Mouse (Mus musculus) forebrain, embryonic 15.5 days (tissue): ENCODE data around the gene Metrn. TPM values are rescaled to one million over a fixed set of nuclear protein-coding genes. Genes with fewer than 3 reads are reported as not detected.

Experiments
- ATAC-seq: fragments of 200-750 bp; cut with Nextera tagmentation; replicated peaks from 2 replicates; pipeline ENCODE4 v1.8.0; 2017; ENCODE audit warnings: mild to moderate bottlenecking, moderate TSS enrichment, moderate library complexity
- H3K27ac ChIP-seq: fragments of 300-500 bp; sonication (generic); replicated peaks from 2 replicates; pipeline ENCODE4 v1.5.1; 2015; ENCODE audit warnings: mild to moderate bottlenecking, inconsistent platforms
- H3K27me3 ChIP-seq: fragments of 300-500 bp; sonication (generic); 2 replicates; pipeline ENCODE4 v1.6.1; 2015; ENCODE audit warnings: inconsistent platforms
- H3K36me3 ChIP-seq: fragments of 300-500 bp; sonication (generic); 2 replicates; pipeline ENCODE4 v1.6.1; 2015; ENCODE audit warnings: mild to moderate bottlenecking, inconsistent platforms
- H3K4me1 ChIP-seq: fragments of 300-500 bp; sonication (generic); 2 replicates; pipeline ENCODE4 v1.6.1; 2015; ENCODE audit warnings: inconsistent platforms
- H3K4me2 ChIP-seq: fragments of 300-500 bp; sonication (generic); replicated peaks from 2 replicates; pipeline ENCODE4 v1.6.1; 2015; ENCODE audit warnings: mild to moderate bottlenecking, inconsistent platforms
- H3K4me3 ChIP-seq: fragments of 300-500 bp; sonication (generic); 2 replicates; pipeline ENCODE4 v1.5.1; 2015; ENCODE audit warnings: mild to moderate bottlenecking, inconsistent platforms
- H3K9ac ChIP-seq: fragments of 300-500 bp; sonication (generic); replicated peaks from 2 replicates; pipeline ENCODE4 v1.6.1; 2015; ENCODE audit warnings: mild to moderate bottlenecking, inconsistent platforms
- H3K9me3 ChIP-seq: fragments of 300-500 bp; sonication (generic); 2 replicates; pipeline ENCODE4 v1.6.1; 2016; ENCODE audit warnings: inconsistent platforms
- WGBS: fragments of 180-500 bp; shearing (Covaris S2); methylation state at CpG from one replicate; pipeline ENCODE4 v1.1.7; 2015; ENCODE audit warnings: mixed read lengths; 5-methylcytosine and 5-hydroxymethylcytosine counted together
- microRNA-seq: library from miRNA; unstranded; fragments of <30 nt; microRNA quantifications from one replicate; pipeline ENCODE4, GENCODE M21; 2016
- polyA plus RNA-seq: library from polyadenylated mRNA; unstranded; fragments of >200 nt; fragmentation: Nextera tagmentation; extraction: Ambion mirVana; gene quantifications from 2 replicates; pipeline ENCODE4 v1.2.1, GENCODE M21; 2015

The Metrn gene
- polyA plus RNA-seq, 1 experiment from 2014 or later: 37.3 TPM

GRCm38 (mm10) chr17:25755627-25756377 lies 41.1 kb downstream of the Metrn start:
- no peaks in the 10 kb centered on the region for H3K27me3 ChIP-seq
- no peak for ATAC-seq
- 59% methylated on average over 4 of the region's 4 CpGs for WGBS
- H3K9ac ChIP-seq: no peak overlapping the region
- H3K9me3 ChIP-seq: no peaks in the 10 kb centered on the region
- no peak overlapping the region for H3K27ac ChIP-seq
- no peak overlapping the region for H3K4me2 ChIP-seq
- H3K4me1 ChIP-seq: peaks cover 6% of the 10 kb centered on the region; the same call in 1 of the 2 replicates
- H3K36me3 ChIP-seq: no peaks in the 10 kb centered on the region
- no peak overlapping the region for H3K4me3 ChIP-seq

- no peaks in the 10 kb centered on the region for H3K36me3 ChIP-seq
- no peak overlapping the region for H3K9ac ChIP-seq
- no peak overlapping the region for H3K4me2 ChIP-seq
- H3K27me3 ChIP-seq: no peaks in the 10 kb centered on the region
- 77% methylated on average over 4 of the region's 4 CpGs for WGBS
- no peak overlapping the region for H3K27ac ChIP-seq
- H3K9me3 ChIP-seq: no peaks in the 10 kb centered on the region
- H3K4me1 ChIP-seq: peaks cover 6% of the 10 kb centered on the region; the same call in 1 of the 2 replicates
- no peak for ATAC-seq
- H3K4me3 ChIP-seq: no peak overlapping the region
Observed at GRCm38 (mm10) chr17:25755086-25755485, 41.9 kb downstream of the Metrn start.

- no peak within 1 kb of the TSS for H3K27ac ChIP-seq
- WGBS: 79% methylated on average over 9 of the region's 9 CpGs
- H3K36me3 ChIP-seq: no peaks in the 10 kb centered on the region
- H3K4me2 ChIP-seq: no peak within 1 kb of the TSS
- no peak within 1 kb of the TSS for H3K9ac ChIP-seq
- no peaks in the 10 kb centered on the region for H3K27me3 ChIP-seq
- ATAC-seq: no peak
- H3K4me1 ChIP-seq: peaks cover 6% of the 10 kb centered on the region; the same call in 1 of the 2 replicates
- H3K4me3 ChIP-seq: no peak within 1 kb of the TSS
- H3K9me3 ChIP-seq: no peaks in the 10 kb centered on the region
Observed at GRCm38 (mm10) chr17:25754241-25754640, 42.7 kb downstream of the Metrn start, which contains the start of gene Msln. Gene Msln, minus strand, starts transcription at chr17:25754378.

- H3K27me3 ChIP-seq: no peaks in the 10 kb centered on the region
- 37% methylated on average over 5 of the region's 5 CpGs for WGBS
Observed at GRCm38 (mm10) chr17:25751446-25751845, 45.5 kb downstream of the Metrn start.

GRCm38 (mm10) chr17:25749314-25749713 lies 47.6 kb downstream of the Metrn start:
- no peak overlapping the region for H3K27ac ChIP-seq
- H3K4me2 ChIP-seq: no peak overlapping the region
- no peaks in the 10 kb centered on the region for H3K9me3 ChIP-seq
- H3K4me3 ChIP-seq: no peak overlapping the region
- WGBS: 86% methylated on average over 6 of the region's 6 CpGs
- H3K9ac ChIP-seq: no peak overlapping the region
- H3K27me3 ChIP-seq: no peaks in the 10 kb centered on the region
- ATAC-seq: no peak
- H3K36me3 ChIP-seq: no peaks in the 10 kb centered on the region
- H3K4me1 ChIP-seq: peaks cover 6% of the 10 kb centered on the region; the same call in 1 of the 2 replicates

More at GRCm38 (mm10) chr17:25751446-25751845, 45.5 kb downstream of the Metrn start:
- peaks cover 6% of the 10 kb centered on the region; the same call in 1 of the 2 replicates for H3K4me1 ChIP-seq
- no peak overlapping the region for H3K4me3 ChIP-seq
- no peak overlapping the region for H3K27ac ChIP-seq
- no peaks in the 10 kb centered on the region for H3K9me3 ChIP-seq
- H3K4me2 ChIP-seq: no peak overlapping the region
- no peak for ATAC-seq
- H3K36me3 ChIP-seq: no peaks in the 10 kb centered on the region
- H3K9ac ChIP-seq: no peak overlapping the region

GRCm38 (mm10) chr17:25748238-25748637 lies 48.7 kb downstream of the Metrn start:
- no peak overlapping the region for H3K4me2 ChIP-seq
- no peak overlapping the region for H3K4me3 ChIP-seq
- peaks cover 6% of the 10 kb centered on the region; the same call in 1 of the 2 replicates for H3K4me1 ChIP-seq
- no peaks in the 10 kb centered on the region for H3K36me3 ChIP-seq
- no peak overlapping the region for H3K9ac ChIP-seq
- ATAC-seq: no peak
- 94% methylated on average over 4 of the region's 4 CpGs for WGBS
- no peaks in the 10 kb centered on the region for H3K27me3 ChIP-seq
- H3K9me3 ChIP-seq: no peaks in the 10 kb centered on the region
- no peak overlapping the region for H3K27ac ChIP-seq

GRCm38 (mm10) chr17:25744311-25744710 lies 52.6 kb downstream of the Metrn start:
- H3K36me3 ChIP-seq: no peaks in the 10 kb centered on the region
- 78% methylated on average over 9 of the region's 10 CpGs for WGBS
- H3K9ac ChIP-seq: no peak overlapping the region
- H3K4me3 ChIP-seq: no peak overlapping the region
- no peaks in the 10 kb centered on the region for H3K4me1 ChIP-seq
- no peaks in the 10 kb centered on the region for H3K27me3 ChIP-seq
- no peak overlapping the region for H3K4me2 ChIP-seq
- no peak for ATAC-seq
- no peaks in the 10 kb centered on the region for H3K9me3 ChIP-seq
- no peak overlapping the region for H3K27ac ChIP-seq

- H3K4me2 ChIP-seq: no peak overlapping the region
- no peaks in the 10 kb centered on the region for H3K4me1 ChIP-seq
- no peak for ATAC-seq
- H3K9ac ChIP-seq: no peak overlapping the region
- WGBS: 92% methylated on average over 9 of the region's 9 CpGs
- no peak overlapping the region for H3K4me3 ChIP-seq
- no peaks in the 10 kb centered on the region for H3K36me3 ChIP-seq
- no peaks in the 10 kb centered on the region for H3K9me3 ChIP-seq
- H3K27ac ChIP-seq: no peak overlapping the region
- no peaks in the 10 kb centered on the region for H3K27me3 ChIP-seq
Observed at GRCm38 (mm10) chr17:25743831-25744230, 53.1 kb downstream of the Metrn start.

Small RNA genes lying within 50 kb of the gene (microRNA-seq; reads per million reads assigned to microRNA genes)
- gene Gm25083 (not detected), gene Mir3082 (not detected), gene Mir6966 (not detected)

Other genes with a start within 250 kb of the Metrn start
- 24.0 and 26.9 TPM in 2 replicates for gene Sox8, start 226.4 kb downstream of the Metrn start, polyA plus RNA-seq
- gene Lmf1, start 218.1 kb downstream of the Metrn start, polyA plus RNA-seq: 17.0 and 18.1 TPM in 2 replicates
- 1.6 and 1.7 TPM in 2 replicates for gene Gng13, start 80.0 kb downstream of the Metrn start, polyA plus RNA-seq
- 14.5 and 14.8 TPM in 2 replicates for gene Chtf18, start 69.7 kb downstream of the Metrn start, polyA plus RNA-seq
- gene Rpusd1, start 69.5 kb downstream of the Metrn start, polyA plus RNA-seq: 24.2 and 26.3 TPM in 2 replicates
- gene Mslnl, start 61.1 kb downstream of the Metrn start, polyA plus RNA-seq: not detected in 2 replicates
- gene Msln, start 42.8 kb downstream of the Metrn start, polyA plus RNA-seq: 0.31 and 0.72 TPM in 2 replicates
- 30.9 and 31.2 TPM in 2 replicates for gene Narfl, start 23.4 kb downstream of the Metrn start, polyA plus RNA-seq
- gene Haghl, start 11.5 kb downstream of the Metrn start, polyA plus RNA-seq: 115 and 121 TPM in 2 replicates
- gene Ccdc78, start 10.6 kb downstream of the Metrn start, polyA plus RNA-seq: 0.17 and 0.26 TPM in 2 replicates
- 71.4 and 84.2 TPM in 2 replicates for gene Fam173a, start 4.2 kb downstream of the Metrn start, polyA plus RNA-seq
- gene AC134908.4, start 1.5 kb downstream of the Metrn start, polyA plus RNA-seq: not detected in 2 replicates
- gene Fbxl16, start 11.9 kb upstream of the Metrn start, polyA plus RNA-seq: 33.2 and 35.3 TPM in 2 replicates
- 34.2 and 34.3 TPM in 2 replicates for gene Wdr24, start 26.5 kb upstream of the Metrn start, polyA plus RNA-seq
- 65.9 and 67.0 TPM in 2 replicates for gene Jmjd8, start 31.7 kb upstream of the Metrn start, polyA plus RNA-seq
- gene Stub1, start 36.3 kb upstream of the Metrn start, polyA plus RNA-seq: 308 and 313 TPM in 2 replicates
- 29.1 and 30.8 TPM in 2 replicates for gene Rhbdl1, start 40.2 kb upstream of the Metrn start, polyA plus RNA-seq
- 8.3 and 10.1 TPM in 2 replicates for gene Gm20683, start 44.6 kb upstream of the Metrn start, polyA plus RNA-seq
- gene Rhot2, start 47.7 kb upstream of the Metrn start, polyA plus RNA-seq: 15.2 and 16.1 TPM in 2 replicates
- 18.8 and 24.8 TPM in 2 replicates for gene Wdr90, start 64.4 kb upstream of the Metrn start, polyA plus RNA-seq
- 14.4 and 16.7 TPM in 2 replicates for gene Mcrip2, start 71.6 kb upstream of the Metrn start, polyA plus RNA-seq
- gene Mettl26, start 77.9 kb upstream of the Metrn start, polyA plus RNA-seq: 61.8 and 62.0 TPM in 2 replicates
- 0.55 and 0.60 TPM in 2 replicates for gene Wfikkn1, start 83.7 kb upstream of the Metrn start, polyA plus RNA-seq
- 50.8 and 52.6 TPM in 2 replicates for gene Rab40c, start 122.6 kb upstream of the Metrn start, polyA plus RNA-seq
- 51.7 and 53.4 TPM in 2 replicates for gene Pigq, start 147.8 kb upstream of the Metrn start, polyA plus RNA-seq
- gene Nhlrc4, start 147.8 kb upstream of the Metrn start, polyA plus RNA-seq: not detected in 2 replicates
- gene A930017K11Rik, start 155.4 kb upstream of the Metrn start, polyA plus RNA-seq: 0.09 TPM in 1 of 2 replicates, not detected in the other
- gene Capn15, start 188.7 kb upstream of the Metrn start, polyA plus RNA-seq: 23.9 and 24.8 TPM in 2 replicates